Mouse (Mus musculus): ENCODE measurements around the gene Ptpn4. TPM values are rescaled to one million over a fixed set of nuclear protein-coding genes. Genes with fewer than 3 reads are reported as not detected.

Gene Ptpn4
- total RNA-seq, 1 experiment from 2014 or later: 27.2 TPM

GRCm38 (mm10) chr1:119641090-119641812 is 196.2 kb downstream of the Ptpn4 start:
- DNase-seq: no peak

DNA sequence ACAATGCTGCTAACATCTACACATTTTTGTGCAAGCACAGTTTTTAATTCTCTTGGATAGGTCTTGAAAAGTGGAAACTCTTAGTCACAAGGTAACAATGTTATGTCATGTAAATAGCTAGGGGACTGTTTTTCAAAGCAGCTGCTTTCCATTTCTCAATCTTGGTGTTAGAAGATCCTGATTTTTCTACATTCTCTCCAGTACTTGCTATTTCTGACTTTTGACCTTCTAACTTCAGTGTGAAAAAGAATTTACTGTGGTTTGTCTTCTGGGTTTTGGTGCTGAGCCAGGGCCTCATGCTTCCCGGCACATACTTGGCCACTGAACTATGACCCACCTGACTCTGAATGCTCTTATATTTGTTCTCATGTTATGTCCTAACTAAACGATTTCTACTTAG is 197.4 kb downstream of the Ptpn4 start:
- DNase-seq: no peak

- DNase-seq: no peak
Observed at GRCm38 (mm10) chr1:119637188-119638023, 200.0 kb downstream of the Ptpn4 start.

DNA sequence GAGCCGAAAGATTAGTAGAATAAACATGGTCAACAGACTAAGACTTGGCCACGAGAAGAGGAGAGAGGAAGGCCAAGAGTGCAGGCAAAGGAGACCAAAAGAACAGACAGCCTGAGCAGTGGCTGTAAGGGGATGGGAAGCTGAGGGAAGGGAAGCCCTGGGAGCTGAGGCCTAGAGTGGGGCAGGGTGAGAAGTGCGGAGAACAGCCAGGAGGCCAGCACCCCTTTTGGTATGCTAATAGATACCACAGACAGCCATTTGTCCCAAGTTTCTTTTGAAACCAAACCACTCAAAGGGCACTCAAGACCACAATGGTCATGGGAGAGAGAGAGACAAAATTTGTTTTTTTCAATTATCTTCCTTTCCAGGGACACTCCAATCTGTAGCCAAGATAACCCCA is 202.7 kb downstream of the Ptpn4 start:
- no peak for DNase-seq

- DNase-seq: no peak
Observed at GRCm38 (mm10) chr1:119630428-119630827, 207.0 kb downstream of the Ptpn4 start.

DNA sequence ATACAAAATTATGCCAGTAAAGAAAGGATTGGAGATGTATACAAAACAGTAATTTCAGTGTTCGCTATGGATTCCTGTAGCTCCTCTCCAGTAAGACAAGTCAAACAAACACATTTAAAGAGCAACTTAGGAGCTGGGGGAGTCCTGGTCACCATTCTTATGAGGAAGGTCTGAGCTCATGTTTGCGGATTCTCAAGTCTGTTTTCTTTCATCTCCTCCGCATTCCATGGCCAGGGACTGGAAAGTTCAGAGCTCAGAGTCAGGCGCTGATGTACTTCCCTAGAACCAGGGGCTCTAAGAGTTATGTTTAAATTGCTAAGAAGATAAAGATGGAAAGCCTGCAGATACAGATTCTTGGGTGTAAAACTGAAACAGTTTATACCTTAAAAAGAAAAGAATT is 210.6 kb downstream of the Ptpn4 start:
- DNase-seq: no peak

DNA sequence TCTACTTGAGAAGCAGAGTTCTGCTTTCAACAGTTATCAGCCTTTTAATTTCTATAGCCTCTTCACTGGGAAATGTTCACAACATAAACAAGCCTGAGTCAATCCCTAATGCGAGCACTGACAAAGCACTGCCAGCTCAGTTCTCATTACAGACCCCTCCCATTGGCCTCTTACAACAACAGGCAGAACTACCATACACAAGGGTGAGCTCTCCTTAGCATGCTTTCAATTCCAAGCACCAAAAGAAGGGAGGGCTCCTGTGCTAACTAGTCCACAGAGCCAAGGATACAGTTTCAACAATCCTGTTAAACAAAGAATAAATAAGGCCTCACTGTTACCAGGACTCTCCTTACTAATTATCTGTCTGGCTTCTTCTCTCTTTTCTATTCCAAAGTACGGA is 213.0 kb downstream of the Ptpn4 start:
- no peak for DNase-seq

GRCm38 (mm10) chr1:119605396-119605795 is 232.0 kb downstream of the Ptpn4 start:
- DNase-seq: no peak

Other genes with a start within 250 kb of the Ptpn4 start
- gene Epb41l5, start 188.6 kb downstream of the Ptpn4 start, total RNA-seq (2021): 12.9 and 14.7 TPM in 2 replicates
- 9.0 and 10.8 TPM in 2 replicates for gene Tmem177, start 75.6 kb upstream of the Ptpn4 start, total RNA-seq (2021)
- 0.24 TPM in 1 of 2 replicates, not detected in the other for gene Cfap221, start 159.6 kb upstream of the Ptpn4 start, total RNA-seq (2021)
- 7.4 and 8.0 TPM in 2 replicates for gene Sctr, start 169.3 kb upstream of the Ptpn4 start, total RNA-seq (2021)
- gene Tmem37, start 236.5 kb upstream of the Ptpn4 start, total RNA-seq (2021): 9.2 and 10.3 TPM in 2 replicates